Mouse (Mus musculus): ENCODE results near the gene Cst13. TPM values are rescaled to one million over a fixed set of nuclear protein-coding genes. Genes with fewer than 3 reads are reported as not detected.

Gene Cst13
- polyA plus RNA-seq, 1 experiment from 2014 or later, result not detected

GRCm38 (mm10) chr2:148838075-148838777 is 18.3 kb downstream of the Cst13 start:
- no peaks in the 10 kb centered on the region for H3K9me3 ChIP-seq (ENCODE audit: control insufficient read depth, low read length)
- 91% methylated on average over 5 of the region's 5 CpGs for WGBS
- no peak overlapping the region for H3K4me2 ChIP-seq (ENCODE audit: low read length)
- no peaks in the 10 kb centered on the region for H3K27me3 ChIP-seq (replicated peaks; ENCODE audit: control insufficient read depth, insufficient read depth, low read length)
- H3K36me3 ChIP-seq (ENCODE audit: control insufficient read depth, insufficient read depth), result no peaks in the 10 kb centered on the region
- H3K27ac ChIP-seq (ENCODE audit: low read length), result no peak overlapping the region
- no peaks in the 10 kb centered on the region for H3K4me1 ChIP-seq (replicated peaks; ENCODE audit: control insufficient read depth, insufficient read depth, low read length)
- H3K9ac ChIP-seq (replicated peaks; ENCODE audit: low read depth, low read length), result no peak overlapping the region
- ATAC-seq, result no peak
- no peak overlapping the region for H3K4me3 ChIP-seq (replicated peaks; ENCODE audit: low read length)

- WGBS, result 93% methylated on average over 2 of the region's 2 CpGs
- Histone ChIP-seq H3K27me3 (replicated peaks; ENCODE audit: control insufficient read depth, insufficient read depth, low read length) (no peaks in the 10 kb centered on the region), H3K9me3 (ENCODE audit: control insufficient read depth, low read length) (no peaks in the 10 kb centered on the region), H3K36me3 (ENCODE audit: control insufficient read depth, insufficient read depth) (no peaks in the 10 kb centered on the region), H3K27ac (ENCODE audit: low read length) (no peak overlapping the region), H3K4me1 (replicated peaks; ENCODE audit: control insufficient read depth, insufficient read depth, low read length) (no peaks in the 10 kb centered on the region), H3K4me2 (ENCODE audit: low read length) (no peak overlapping the region), H3K9ac (replicated peaks; ENCODE audit: low read depth, low read length) (no peak overlapping the region), H3K4me3 (replicated peaks; ENCODE audit: low read length) (no peak overlapping the region)
- no peak for ATAC-seq
These were observed 19.3 kb downstream of the Cst13 start for GRCm38 (mm10) chr2:148839224-148839623.

GRCm38 (mm10) chr2:148851116-148851906 is 31.4 kb downstream of the Cst13 start:
- Histone ChIP-seq H3K4me2 (ENCODE audit: low read length) (no peak overlapping the region), H3K9ac (replicated peaks; ENCODE audit: low read depth, low read length) (no peak overlapping the region), H3K27me3 (replicated peaks; ENCODE audit: control insufficient read depth, insufficient read depth, low read length) (no peaks in the 10 kb centered on the region), H3K4me1 (replicated peaks; ENCODE audit: control insufficient read depth, insufficient read depth, low read length) (no peaks in the 10 kb centered on the region), H3K36me3 (ENCODE audit: control insufficient read depth, insufficient read depth) (no peaks in the 10 kb centered on the region), H3K27ac (ENCODE audit: low read length) (no peak overlapping the region), H3K4me3 (replicated peaks; ENCODE audit: low read length) (no peak overlapping the region), H3K9me3 (ENCODE audit: control insufficient read depth, low read length) (no peaks in the 10 kb centered on the region)
- WGBS, result 43% methylated on average over 8 of the region's 8 CpGs
- peak; percentile 75 for ATAC-seq

- no peak overlapping the region for H3K4me2 ChIP-seq (ENCODE audit: low read length)
- no peaks in the 10 kb centered on the region for H3K36me3 ChIP-seq (ENCODE audit: control insufficient read depth, insufficient read depth)
- 68% methylated on average over 8 of the region's 8 CpGs for WGBS
- no peaks in the 10 kb centered on the region for H3K27me3 ChIP-seq (replicated peaks; ENCODE audit: control insufficient read depth, insufficient read depth, low read length)
- H3K27ac ChIP-seq (ENCODE audit: low read length), result no peak overlapping the region
- no peaks in the 10 kb centered on the region for H3K4me1 ChIP-seq (replicated peaks; ENCODE audit: control insufficient read depth, insufficient read depth, low read length)
- no peak overlapping the region for H3K9ac ChIP-seq (replicated peaks; ENCODE audit: low read depth, low read length)
- no peak overlapping the region for H3K4me3 ChIP-seq (replicated peaks; ENCODE audit: low read length)
- no peaks in the 10 kb centered on the region for H3K9me3 ChIP-seq (ENCODE audit: control insufficient read depth, low read length)
- ATAC-seq, result no peak
These were observed 36.9 kb downstream of the Cst13 start for GRCm38 (mm10) chr2:148856630-148857400.

- ATAC-seq, result no peak
- no peaks in the 10 kb centered on the region for H3K36me3 ChIP-seq (ENCODE audit: control insufficient read depth, insufficient read depth)
- H3K9me3 ChIP-seq (ENCODE audit: control insufficient read depth, low read length), result no peaks in the 10 kb centered on the region
- WGBS, result 38% methylated on average over 4 of the region's 4 CpGs
- H3K27me3 ChIP-seq (replicated peaks; ENCODE audit: control insufficient read depth, insufficient read depth, low read length), result no peaks in the 10 kb centered on the region
- H3K4me2 ChIP-seq (ENCODE audit: low read length), result no peak overlapping the region
- H3K4me1 ChIP-seq (replicated peaks; ENCODE audit: control insufficient read depth, insufficient read depth, low read length), result no peaks in the 10 kb centered on the region
- H3K27ac ChIP-seq (ENCODE audit: low read length), result no peak overlapping the region
- H3K4me3 ChIP-seq (replicated peaks; ENCODE audit: low read length), result no peak overlapping the region
- H3K9ac ChIP-seq (replicated peaks; ENCODE audit: low read depth, low read length), result no peak overlapping the region
These were observed 37.6 kb downstream of the Cst13 start for GRCm38 (mm10) chr2:148857506-148857905.

GRCm38 (mm10) chr2:148860993-148861392 is 41.1 kb downstream of the Cst13 start:
- no peaks in the 10 kb centered on the region for H3K27me3 ChIP-seq (replicated peaks; ENCODE audit: control insufficient read depth, insufficient read depth, low read length)
- no peak overlapping the region for H3K27ac ChIP-seq (ENCODE audit: low read length)
- no peak overlapping the region for H3K4me3 ChIP-seq (replicated peaks; ENCODE audit: low read length)
- H3K9me3 ChIP-seq (ENCODE audit: control insufficient read depth, low read length), result no peaks in the 10 kb centered on the region
- H3K4me2 ChIP-seq (ENCODE audit: low read length), result no peak overlapping the region
- no peaks in the 10 kb centered on the region for H3K36me3 ChIP-seq (ENCODE audit: control insufficient read depth, insufficient read depth)
- no peak for ATAC-seq
- H3K9ac ChIP-seq (replicated peaks; ENCODE audit: low read depth, low read length), result no peak overlapping the region
- 69% methylated on average over 4 of the region's 4 CpGs for WGBS
- no peaks in the 10 kb centered on the region for H3K4me1 ChIP-seq (replicated peaks; ENCODE audit: control insufficient read depth, insufficient read depth, low read length)

- no peak for ATAC-seq
- Histone ChIP-seq H3K9me3 (ENCODE audit: control insufficient read depth, low read length) (no peaks in the 10 kb centered on the region), H3K27ac (ENCODE audit: low read length) (no peak overlapping the region), H3K27me3 (replicated peaks; ENCODE audit: control insufficient read depth, insufficient read depth, low read length) (no peaks in the 10 kb centered on the region), H3K4me1 (replicated peaks; ENCODE audit: control insufficient read depth, insufficient read depth, low read length) (no peaks in the 10 kb centered on the region), H3K36me3 (ENCODE audit: control insufficient read depth, insufficient read depth) (no peaks in the 10 kb centered on the region), H3K4me2 (ENCODE audit: low read length) (no peak overlapping the region), H3K9ac (replicated peaks; ENCODE audit: low read depth, low read length) (no peak overlapping the region), H3K4me3 (replicated peaks; ENCODE audit: low read length) (no peak overlapping the region)
These were observed 41.8 kb downstream of the Cst13 start for GRCm38 (mm10) chr2:148861693-148862092.

GRCm38 (mm10) chr2:148864966-148865365 is 45.1 kb downstream of the Cst13 start, which contains the start of gene 9230104L09Rik:
9230104L09Rik (minus strand) TSS chr2:148865038.
- ATAC-seq, result no peak
- no peaks in the 10 kb centered on the region for H3K9me3 ChIP-seq (ENCODE audit: control insufficient read depth, low read length)
- no peak within 1 kb of the TSS for H3K9ac ChIP-seq (replicated peaks; ENCODE audit: low read depth, low read length)
- H3K27me3 ChIP-seq (replicated peaks; ENCODE audit: control insufficient read depth, insufficient read depth, low read length), result no peaks in the 10 kb centered on the region
- H3K4me3 ChIP-seq (replicated peaks; ENCODE audit: low read length), result no peak within 1 kb of the TSS
- no peaks in the 10 kb centered on the region for H3K36me3 ChIP-seq (ENCODE audit: control insufficient read depth, insufficient read depth)
- H3K4me1 ChIP-seq (replicated peaks; ENCODE audit: control insufficient read depth, insufficient read depth, low read length), result no peaks in the 10 kb centered on the region
- no peak within 1 kb of the TSS for H3K27ac ChIP-seq (ENCODE audit: low read length)
- no peak within 1 kb of the TSS for H3K4me2 ChIP-seq (ENCODE audit: low read length)
- WGBS, result 79% methylated on average over 2 of the region's 2 CpGs

GRCm38 (mm10) chr2:148868959-148869358 is 49.1 kb downstream of the Cst13 start:
- H3K36me3 ChIP-seq (ENCODE audit: control insufficient read depth, insufficient read depth), result peaks cover 16% of the 10 kb centered on the region
- WGBS, result 81% methylated on average over 1 of the region's 1 CpGs
- no peak overlapping the region for H3K4me3 ChIP-seq (replicated peaks; ENCODE audit: low read length)
- no peak overlapping the region for H3K27ac ChIP-seq (ENCODE audit: low read length)
- no peaks in the 10 kb centered on the region for H3K9me3 ChIP-seq (ENCODE audit: control insufficient read depth, low read length)
- H3K9ac ChIP-seq (replicated peaks; ENCODE audit: low read depth, low read length), result no peak overlapping the region
- H3K4me1 ChIP-seq (replicated peaks; ENCODE audit: control insufficient read depth, insufficient read depth, low read length), result peaks cover 18% of the 10 kb centered on the region
- H3K4me2 ChIP-seq (ENCODE audit: low read length), result no peak overlapping the region
- no peaks in the 10 kb centered on the region for H3K27me3 ChIP-seq (replicated peaks; ENCODE audit: control insufficient read depth, insufficient read depth, low read length)
- ATAC-seq, result no peak

All from forebrain, embryonic 16.5 days (tissue).